Mouse (Mus musculus): ENCODE measurements around the gene Ltb. TPM values are rescaled to one million over a fixed set of nuclear protein-coding genes. Genes with fewer than 3 reads are reported as not detected.

Gene Ltb
- total and polyA plus RNA-seq, 3 experiments = 0.78 to 1.2 TPM; not detected in 1

GRCm38 (mm10) chr17:35187959-35188610 lies 6.2 kb upstream of the Ltb start, which contains the start of gene Lst1:
Gene Lst1, minus strand, starts transcription at chr17:35188439.
- ATAC-seq (ENCODE audit: extremely low read depth, insufficient number of reproducible peaks, low FRiP score, poor library complexity, severe bottlenecking) = 0 out of 2 replicates have a peak, but pooled peaks have one; percentile 32
- DNase-seq (ENCODE audit: low spot score) = no peak
- Histone ChIP-seq H3K36me3 (replicated peaks) (peaks cover 15% of the 10 kb centered on the region), H3K4me3 (ENCODE audit: low read depth, low read length) (peak within 1 kb of the TSS; percentile 60), H3K4me1 (ENCODE audit: insufficient read depth, low read depth, low read length) (peaks cover 68% of the 10 kb centered on the region), H3K27me3 (ENCODE audit: insufficient read depth, low read length) (no peaks in the 10 kb centered on the region), H3K9me3 (replicated peaks) (no peaks in the 10 kb centered on the region)
- TF ChIP-seq GATA2 (IDR thresholded peaks at IDR 0.05; ENCODE audit: borderline replicate concordance, low read depth, low read length) (no peak), TAL1 (conservative IDR thresholded peaks at IDR 0.05; ENCODE audit: low read depth, low read length) (no peak), POLR2AphosphoS5 (IDR thresholded peaks at IDR 0.05; ENCODE audit: insufficient replicate concordance, low read depth, low read length) (no peak), GATA1 (IDR thresholded peaks at IDR 0.05; ENCODE audit: borderline replicate concordance, low read length) (no peak), CTCF (IDR thresholded peaks at IDR 0.05; ENCODE audit: low read depth, low read length) (no peak)

GRCm38 (mm10) chr17:35189186-35189585 lies 5.1 kb upstream of the Ltb start:
- H3K4me3 ChIP-seq (ENCODE audit: low read depth, low read length) = no peak overlapping the region; the same call in 1 of the 2 replicates
- ATAC-seq (ENCODE audit: extremely low read depth, insufficient number of reproducible peaks, low FRiP score, poor library complexity, severe bottlenecking) (no peak), DNase-seq (ENCODE audit: low spot score) (no peak)
- no peaks in the 10 kb centered on the region for H3K9me3 ChIP-seq (replicated peaks)
- H3K27me3 ChIP-seq (ENCODE audit: insufficient read depth, low read length) = peaks cover 3% of the 10 kb centered on the region; the same call in 1 of the 2 replicates
- H3K4me1 ChIP-seq (ENCODE audit: insufficient read depth, low read depth, low read length) = peaks cover 77% of the 10 kb centered on the region
- H3K36me3 ChIP-seq (replicated peaks) = peaks cover 9% of the 10 kb centered on the region
- TF ChIP-seq POLR2AphosphoS5 (IDR thresholded peaks at IDR 0.05; ENCODE audit: insufficient replicate concordance, low read depth, low read length) (no peak), GATA1 (IDR thresholded peaks at IDR 0.05; ENCODE audit: borderline replicate concordance, low read length) (no peak), TAL1 (conservative IDR thresholded peaks at IDR 0.05; ENCODE audit: low read depth, low read length) (no peak), GATA2 (IDR thresholded peaks at IDR 0.05; ENCODE audit: borderline replicate concordance, low read depth, low read length) (no peak), CTCF (IDR thresholded peaks at IDR 0.05; ENCODE audit: low read depth, low read length) (no peak)

- H3K9me3 ChIP-seq (replicated peaks) = no peaks in the 10 kb centered on the region
- DNase-seq (ENCODE audit: low spot score) (no peak), ATAC-seq (ENCODE audit: extremely low read depth, insufficient number of reproducible peaks, low FRiP score, poor library complexity, severe bottlenecking) (no peak)
- H3K36me3 ChIP-seq (replicated peaks) = peaks cover 2% of the 10 kb centered on the region
- TF ChIP-seq POLR2AphosphoS5 (IDR thresholded peaks at IDR 0.05; ENCODE audit: insufficient replicate concordance, low read depth, low read length) = no peak
- TF ChIP-seq GATA1 (IDR thresholded peaks at IDR 0.05; ENCODE audit: borderline replicate concordance, low read length) = no peak
- TF ChIP-seq TAL1 (conservative IDR thresholded peaks at IDR 0.05; ENCODE audit: low read depth, low read length) = no peak
- no peak for TF ChIP-seq GATA2 (IDR thresholded peaks at IDR 0.05; ENCODE audit: borderline replicate concordance, low read depth, low read length)
- no peak for TF ChIP-seq CTCF (IDR thresholded peaks at IDR 0.05; ENCODE audit: low read depth, low read length)
- peaks cover 12% of the 10 kb centered on the region for H3K27me3 ChIP-seq (ENCODE audit: insufficient read depth, low read length)
- no peak overlapping the region for H3K4me3 ChIP-seq (ENCODE audit: low read depth, low read length)
- peaks cover 77% of the 10 kb centered on the region for H3K4me1 ChIP-seq (ENCODE audit: insufficient read depth, low read depth, low read length)
Observed at GRCm38 (mm10) chr17:35190096-35190495, 4.1 kb upstream of the Ltb start.

GRCm38 (mm10) chr17:35191723-35192122 lies 2.5 kb upstream of the Ltb start:
- DNase-seq (ENCODE audit: low spot score) = no peak
- H3K4me3 ChIP-seq (ENCODE audit: low read depth, low read length) = no peak overlapping the region
- H3K27me3 ChIP-seq (ENCODE audit: insufficient read depth, low read length) = peaks cover 27% of the 10 kb centered on the region
- H3K36me3 ChIP-seq (replicated peaks) = no peaks in the 10 kb centered on the region
- no peaks in the 10 kb centered on the region; the same call in 1 of the 2 replicates for H3K9me3 ChIP-seq (replicated peaks)
- TF ChIP-seq GATA1 (IDR thresholded peaks at IDR 0.05; ENCODE audit: borderline replicate concordance, low read length) (no peak), GATA2 (IDR thresholded peaks at IDR 0.05; ENCODE audit: borderline replicate concordance, low read depth, low read length) (no peak)
- peaks cover 81% of the 10 kb centered on the region for H3K4me1 ChIP-seq (ENCODE audit: insufficient read depth, low read depth, low read length)
- ATAC-seq (ENCODE audit: extremely low read depth, insufficient number of reproducible peaks, low FRiP score, poor library complexity, severe bottlenecking) = no peak

GRCm38 (mm10) chr17:35192924-35193323 lies 1.3 kb upstream of the Ltb start:
- TF ChIP-seq POLR2AphosphoS5 (IDR thresholded peaks at IDR 0.05; ENCODE audit: insufficient replicate concordance, low read depth, low read length) (no peak), TAL1 (conservative IDR thresholded peaks at IDR 0.05; ENCODE audit: low read depth, low read length) (no peak), GATA1 (IDR thresholded peaks at IDR 0.05; ENCODE audit: borderline replicate concordance, low read length) (no peak), GATA2 (IDR thresholded peaks at IDR 0.05; ENCODE audit: borderline replicate concordance, low read depth, low read length) (no peak), CTCF (IDR thresholded peaks at IDR 0.05; ENCODE audit: low read depth, low read length) (no peak)
- H3K36me3 ChIP-seq (replicated peaks) = no peaks in the 10 kb centered on the region
- DNase-seq (ENCODE audit: low spot score) = no peak
- H3K4me1 ChIP-seq (ENCODE audit: insufficient read depth, low read depth, low read length) = peaks cover 71% of the 10 kb centered on the region
- peaks cover 27% of the 10 kb centered on the region for H3K27me3 ChIP-seq (ENCODE audit: insufficient read depth, low read length)
- H3K4me3 ChIP-seq (ENCODE audit: low read depth, low read length) = no peak overlapping the region
- H3K9me3 ChIP-seq (replicated peaks) = no peaks in the 10 kb centered on the region; the same call in 1 of the 2 replicates
- ATAC-seq (ENCODE audit: extremely low read depth, insufficient number of reproducible peaks, low FRiP score, poor library complexity, severe bottlenecking) = no peak

- no peaks in the 10 kb centered on the region; the same call in 1 of the 2 replicates for H3K9me3 ChIP-seq (replicated peaks)
- no peak for TF ChIP-seq CTCF (IDR thresholded peaks at IDR 0.05; ENCODE audit: low read depth, low read length)
- H3K27me3 ChIP-seq (ENCODE audit: insufficient read depth, low read length) = peaks cover 40% of the 10 kb centered on the region
- no peaks in the 10 kb centered on the region for H3K36me3 ChIP-seq (replicated peaks)
- DNase-seq (ENCODE audit: low spot score) = no peak
- peaks cover 55% of the 10 kb centered on the region for H3K4me1 ChIP-seq (ENCODE audit: insufficient read depth, low read depth, low read length)
- H3K4me3 ChIP-seq (ENCODE audit: low read depth, low read length) = peak overlapping the region; percentile 63; the same call in 1 of the 2 replicates
- no peak for ATAC-seq (ENCODE audit: extremely low read depth, insufficient number of reproducible peaks, low FRiP score, poor library complexity, severe bottlenecking)
Observed at GRCm38 (mm10) chr17:35194844-35195630, 798 bp downstream of the Ltb start.
